Mouse (Mus musculus) megakaryocyte, embryonic 14.5 days (primary cell): ENCODE results near the gene Sbf2. TPM values are rescaled to one million over a fixed set of nuclear protein-coding genes. Genes with fewer than 3 reads are reported as not detected.

Experiments used
- H3K27me3 ChIP-seq: replicated peaks from 2 replicates; pipeline ENCODE3; 2012; ENCODE audit warnings: inconsistent platforms
- H3K36me3 ChIP-seq: replicated peaks from 2 replicates; pipeline ENCODE3; 2012; ENCODE audit warnings: low read length, inconsistent platforms, mixed read lengths
- H3K4me1 ChIP-seq: 2 replicates; pipeline ENCODE4 v1.6.1; 2012; ENCODE audit warnings: inconsistent platforms
- H3K4me3 ChIP-seq: replicated peaks from 2 replicates; pipeline ENCODE3; 2012; ENCODE audit warnings: moderate library complexity, mild to moderate bottlenecking, inconsistent platforms
- H3K9me3 ChIP-seq: 2 replicates; pipeline ENCODE4 v1.6.1; 2012; ENCODE audit warnings: inconsistent platforms
- FLI1 ChIP-seq: IDR thresholded peaks from 2 replicates; pipeline ENCODE4 v1.6.1; 2012; ENCODE audit warnings: low read length, inconsistent platforms, mixed read lengths
- GATA1 ChIP-seq: IDR thresholded peaks from 3 replicates; pipeline ENCODE4 v1.6.1; 2012; ENCODE audit warnings: mixed read lengths, low read length, inconsistent platforms, borderline replicate concordance
- polyA plus RNA-seq: library from polyadenylated mRNA; stranded (reverse); fragments of >175 nt; gene quantifications from 2 replicates; pipeline ENCODE4 v1.2.3, GENCODE M21; 2012; ENCODE audit warnings: low replicate concordance; ENCODE audit not compliant: insufficient read depth

Sbf2 gene
- polyA plus RNA-seq, 1 experiment: 0.55 TPM

DNA sequence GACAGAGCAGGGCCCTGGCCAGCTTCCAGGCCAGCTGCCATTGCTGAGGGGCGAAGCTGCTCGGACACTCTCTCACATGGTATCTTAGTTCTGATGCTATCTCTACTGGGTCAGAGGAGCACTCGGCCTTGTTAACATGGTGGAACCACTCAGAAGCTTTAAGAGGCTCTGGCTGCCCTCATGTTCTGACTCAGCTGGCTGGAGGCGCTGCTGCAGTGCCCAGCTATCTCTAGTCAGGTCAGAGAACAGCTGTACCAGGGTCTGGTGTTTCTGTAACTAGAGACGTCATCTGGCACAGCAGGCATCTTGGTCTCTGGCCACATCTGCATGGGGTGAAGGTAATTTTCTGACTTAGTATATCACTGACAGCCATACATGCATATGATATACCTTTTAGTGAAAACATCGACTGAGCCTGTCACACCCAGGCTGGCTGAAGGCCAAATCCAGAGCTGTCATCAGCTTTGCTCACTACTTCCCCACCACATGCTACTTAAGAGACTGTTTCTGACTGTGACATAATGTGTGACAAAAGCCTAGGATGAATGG is 295.7 kb downstream of the Sbf2 start:
- Histone ChIP-seq H3K9me3 (peaks cover 35% of the 10 kb centered on the region), H3K4me3 (no peak overlapping the region), H3K27me3 (peaks cover 50% of the 10 kb centered on the region), H3K4me1 (peaks cover 15% of the 10 kb centered on the region), H3K36me3 (peaks cover 20% of the 10 kb centered on the region)
- TF ChIP-seq FLI1: no peak
- TF ChIP-seq GATA1: no peak

DNA sequence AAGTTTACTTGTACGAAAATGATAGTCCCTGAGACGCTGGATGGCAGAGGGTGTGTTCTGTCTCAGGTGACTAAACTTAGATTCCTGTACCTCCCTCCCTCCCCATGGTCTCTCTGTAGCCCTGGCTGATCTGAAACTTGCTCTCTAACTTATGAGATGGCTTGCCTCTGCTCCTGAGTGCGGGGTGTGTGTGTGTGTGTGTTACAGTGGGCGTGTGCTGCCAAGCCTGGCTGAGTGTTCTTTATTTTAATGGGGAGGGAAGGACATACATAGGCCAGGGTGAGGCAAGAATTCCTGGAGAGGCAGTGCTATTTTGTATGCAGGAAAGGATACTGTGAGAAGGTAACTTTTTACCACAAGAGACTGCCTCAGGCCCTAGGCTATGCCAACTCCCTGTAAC is 297.3 kb downstream of the Sbf2 start:
- peaks cover 42% of the 10 kb centered on the region for H3K27me3 ChIP-seq
- no peak for TF ChIP-seq FLI1
- no peak for TF ChIP-seq GATA1

DNA sequence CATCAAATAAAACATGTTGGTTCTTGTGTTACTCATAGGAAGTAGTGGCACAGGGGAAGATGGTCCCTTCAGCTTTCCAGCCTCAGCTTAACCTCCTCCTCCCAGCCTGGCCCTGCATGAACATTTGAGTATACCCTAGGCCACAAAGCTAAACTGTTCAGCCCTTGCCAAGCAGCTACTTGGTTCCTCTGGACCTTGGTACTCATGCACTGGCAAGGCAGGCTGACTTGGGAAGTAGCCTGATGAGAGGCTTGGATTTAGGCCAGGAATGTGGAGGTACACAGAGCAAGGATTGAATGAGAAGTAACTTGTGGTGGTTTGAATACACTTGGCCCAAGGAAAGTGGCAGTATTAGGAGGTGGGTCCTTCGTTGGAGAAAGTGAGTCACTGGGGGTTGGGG is 299.4 kb downstream of the Sbf2 start:
- Histone ChIP-seq H3K4me1 (peaks cover 47% of the 10 kb centered on the region), H3K9me3 (peaks cover 35% of the 10 kb centered on the region), H3K36me3 (peaks cover 20% of the 10 kb centered on the region), H3K27me3 (peaks cover 50% of the 10 kb centered on the region), H3K4me3 (peak overlapping the region; percentile 9)
- TF ChIP-seq FLI1: no peak

More for the DNA sequence above, 297.3 kb downstream of the Sbf2 start:
- H3K36me3 ChIP-seq: peaks cover 20% of the 10 kb centered on the region
- H3K4me3 ChIP-seq: no peak overlapping the region
- H3K9me3 ChIP-seq: peaks cover 35% of the 10 kb centered on the region
- peaks cover 31% of the 10 kb centered on the region for H3K4me1 ChIP-seq

DNA sequence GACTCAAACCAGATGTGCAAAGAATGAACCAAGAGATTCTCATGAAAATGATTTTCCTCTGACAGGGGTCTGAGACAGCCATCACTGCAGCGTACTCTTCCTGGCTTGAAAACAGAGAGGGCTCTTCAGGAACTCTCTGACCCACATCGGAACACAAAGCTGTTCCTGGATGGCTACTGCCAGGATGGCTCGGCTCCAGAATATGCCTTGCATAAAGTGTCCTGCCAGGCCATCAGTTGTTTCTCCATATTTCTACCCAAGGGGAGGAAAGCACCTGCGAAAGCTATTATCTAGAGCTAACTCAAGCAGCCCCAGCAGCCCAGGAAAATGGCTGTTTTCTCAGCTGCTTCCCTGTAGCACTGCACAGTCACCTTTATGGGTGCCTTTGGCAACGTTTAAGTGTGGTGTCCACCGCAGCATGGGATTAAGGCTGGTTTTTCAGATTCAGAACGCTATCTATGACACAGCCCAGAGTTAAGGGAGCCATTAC is 300.3 kb downstream of the Sbf2 start:
- peaks cover 20% of the 10 kb centered on the region for H3K36me3 ChIP-seq
- H3K27me3 ChIP-seq: peaks cover 52% of the 10 kb centered on the region
- peaks cover 35% of the 10 kb centered on the region for H3K9me3 ChIP-seq
- H3K4me3 ChIP-seq: no peak overlapping the region
- H3K4me1 ChIP-seq: peaks cover 50% of the 10 kb centered on the region
- TF ChIP-seq GATA1 (no peak), FLI1 (no peak)

DNA sequence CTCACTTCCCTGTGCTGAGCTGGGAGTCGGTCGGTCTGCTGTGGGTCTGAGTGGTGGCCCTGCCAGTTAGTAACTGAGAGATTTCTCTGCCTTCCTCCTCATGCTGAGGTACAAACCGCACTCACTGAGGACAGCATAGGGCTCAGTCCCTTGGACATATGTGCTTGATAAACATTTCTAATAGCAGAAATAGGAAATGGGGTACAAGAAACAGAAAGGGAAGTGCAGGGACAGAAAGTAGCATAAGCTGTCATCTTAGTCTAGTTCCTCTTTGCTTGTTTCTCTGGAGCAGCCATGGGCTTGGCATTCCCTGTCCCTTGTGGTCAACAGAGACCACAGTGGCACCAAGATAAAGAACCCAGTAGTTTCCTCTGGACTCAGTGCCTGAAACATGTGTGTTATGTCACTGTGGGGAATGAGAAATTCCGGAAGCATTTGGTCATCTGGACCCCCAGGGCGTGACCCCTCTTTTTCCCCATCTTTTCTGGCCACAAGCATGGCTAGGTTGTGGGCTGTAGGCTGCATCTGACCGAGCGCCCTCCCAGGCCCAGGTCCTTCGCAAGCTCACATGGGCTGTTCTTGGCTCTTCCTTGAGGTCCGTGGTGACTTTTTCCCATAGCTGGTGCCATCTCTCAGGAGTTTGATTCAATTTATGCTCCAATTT is 301.2 kb downstream of the Sbf2 start:
- Histone ChIP-seq H3K27me3 (peaks cover 56% of the 10 kb centered on the region), H3K9me3 (peaks cover 35% of the 10 kb centered on the region), H3K4me3 (peak overlapping the region; percentile 86), H3K36me3 (peaks cover 20% of the 10 kb centered on the region), H3K4me1 (peaks cover 53% of the 10 kb centered on the region)
- TF ChIP-seq FLI1 (no peak), GATA1 (peak; percentile 86; the same call in 1 of the 3 replicates)

DNA sequence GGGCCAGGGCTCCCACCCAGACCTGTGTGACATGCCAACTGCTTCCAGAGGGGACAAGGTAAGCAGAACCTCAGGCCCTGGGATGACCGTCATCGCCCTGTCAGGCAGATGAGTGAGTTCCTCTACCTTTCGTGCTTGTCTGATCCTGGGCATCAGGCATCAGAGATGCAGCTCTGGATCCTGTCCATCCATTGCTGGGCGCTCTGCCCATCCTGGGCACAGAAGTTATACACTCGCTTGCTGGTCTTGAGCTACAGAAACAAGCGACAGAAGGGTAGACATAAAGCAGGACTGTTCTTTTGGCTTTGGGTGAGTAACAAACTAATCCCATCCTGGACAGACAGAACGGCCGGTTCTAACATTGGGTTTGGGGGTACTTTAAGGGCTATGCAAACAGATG is 305.5 kb downstream of the Sbf2 start:
- peaks cover 2% of the 10 kb centered on the region for H3K9me3 ChIP-seq
- no peak overlapping the region for H3K4me3 ChIP-seq
- peaks cover 63% of the 10 kb centered on the region for H3K27me3 ChIP-seq
- peaks cover 52% of the 10 kb centered on the region for H3K4me1 ChIP-seq
- no peaks in the 10 kb centered on the region for H3K36me3 ChIP-seq
- TF ChIP-seq FLI1: no peak
- TF ChIP-seq GATA1: no peak

DNA sequence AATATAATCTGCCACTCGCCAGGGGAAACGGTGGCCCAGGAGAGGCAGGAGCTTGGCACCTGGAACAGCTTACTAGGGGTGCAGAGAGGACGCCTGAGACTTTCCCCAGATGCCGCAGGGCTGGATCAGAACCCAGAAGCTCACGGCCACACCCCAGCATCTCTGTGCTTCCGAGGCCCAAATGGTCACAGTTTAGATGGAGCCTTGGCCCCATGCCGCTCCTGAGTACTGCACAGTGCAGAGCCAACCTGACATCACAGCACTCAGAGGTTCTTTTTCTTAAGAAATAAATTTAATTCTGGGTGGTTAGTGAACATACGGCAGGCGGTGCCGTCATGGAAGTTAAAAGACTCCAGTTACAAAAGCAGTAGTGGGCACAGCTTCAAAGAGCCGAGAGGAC is 307.0 kb downstream of the Sbf2 start:
- no peaks in the 10 kb centered on the region for H3K36me3 ChIP-seq

DNA sequence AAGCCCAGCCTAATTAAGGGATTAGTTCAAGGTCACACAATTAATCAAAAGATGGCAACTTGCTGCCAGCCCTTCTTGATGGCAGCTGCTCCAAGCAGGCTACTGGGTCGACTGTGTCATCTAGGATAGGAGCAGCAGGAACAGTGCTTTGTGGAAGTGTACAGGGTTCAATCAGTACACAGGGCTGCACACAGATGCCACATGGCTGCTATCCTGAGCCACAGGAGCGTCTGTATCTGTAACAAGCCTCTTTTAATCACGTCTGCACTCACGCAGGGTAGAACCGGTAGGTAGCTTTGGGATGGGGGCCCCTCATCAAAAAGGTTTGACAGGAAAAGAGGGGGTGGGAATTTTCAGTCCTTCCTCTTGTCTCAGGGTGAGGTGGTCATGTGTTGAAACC is 308.4 kb downstream of the Sbf2 start:
- no peak overlapping the region for H3K4me3 ChIP-seq
- H3K9me3 ChIP-seq: no peaks in the 10 kb centered on the region
- TF ChIP-seq FLI1: no peak
- TF ChIP-seq GATA1: no peak
- H3K4me1 ChIP-seq: peaks cover 23% of the 10 kb centered on the region
- H3K36me3 ChIP-seq: no peaks in the 10 kb centered on the region
- H3K27me3 ChIP-seq: peaks cover 82% of the 10 kb centered on the region

More for the DNA sequence above, 307.0 kb downstream of the Sbf2 start:
- Histone ChIP-seq H3K9me3 (no peaks in the 10 kb centered on the region), H3K27me3 (peaks cover 77% of the 10 kb centered on the region), H3K4me1 (peaks cover 37% of the 10 kb centered on the region), H3K4me3 (no peak overlapping the region)
- TF ChIP-seq GATA1: no peak
- no peak for TF ChIP-seq FLI1

DNA sequence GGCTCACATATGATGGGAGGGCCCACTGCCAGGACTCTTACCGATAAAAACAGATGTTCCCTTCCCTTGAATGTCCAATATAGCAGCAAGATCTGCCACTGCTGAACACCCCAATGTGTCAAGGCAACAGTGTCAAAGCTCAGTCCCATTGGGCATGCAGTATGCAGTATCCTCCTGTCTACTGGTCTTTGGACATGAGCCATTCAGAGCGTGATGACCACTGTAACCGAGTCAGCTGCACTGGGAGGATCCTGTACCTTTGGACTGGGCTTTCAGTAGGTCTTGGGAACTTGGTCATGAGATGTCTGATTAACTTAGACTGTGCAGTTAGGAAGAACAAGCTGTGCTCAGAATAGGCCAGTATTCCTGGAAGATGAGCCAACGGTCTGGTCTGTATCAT is 309.2 kb downstream of the Sbf2 start:
- peaks cover 19% of the 10 kb centered on the region for H3K4me1 ChIP-seq
- TF ChIP-seq FLI1 (no peak), GATA1 (no peak)
- H3K36me3 ChIP-seq: no peaks in the 10 kb centered on the region
- no peak overlapping the region for H3K4me3 ChIP-seq
- H3K27me3 ChIP-seq: peaks cover 86% of the 10 kb centered on the region
- no peaks in the 10 kb centered on the region for H3K9me3 ChIP-seq

DNA sequence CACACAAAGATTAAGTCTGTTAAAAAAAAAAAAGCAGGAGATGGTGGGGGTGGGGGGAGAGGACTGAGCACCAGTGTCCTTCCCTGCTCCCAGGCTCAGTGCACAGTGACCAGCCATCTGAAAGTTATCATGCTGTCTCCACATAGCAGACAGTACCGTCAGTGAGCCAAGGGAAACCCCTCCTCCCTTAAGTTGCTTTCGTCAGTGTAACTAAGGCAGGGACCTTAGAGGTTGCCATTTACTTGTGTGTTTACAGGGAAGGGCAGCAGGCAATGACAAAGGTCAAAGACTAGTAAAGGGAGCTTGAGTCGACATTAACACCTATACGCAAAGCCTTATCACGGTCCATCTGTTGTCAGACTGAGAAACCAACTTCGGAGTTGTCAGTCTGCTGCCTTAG is 311.8 kb downstream of the Sbf2 start:
- no peak overlapping the region for H3K4me3 ChIP-seq
- peaks cover 91% of the 10 kb centered on the region for H3K27me3 ChIP-seq
- H3K9me3 ChIP-seq: no peaks in the 10 kb centered on the region
- TF ChIP-seq FLI1: no peak
- no peak for TF ChIP-seq GATA1
- H3K4me1 ChIP-seq: no peaks in the 10 kb centered on the region
- no peaks in the 10 kb centered on the region for H3K36me3 ChIP-seq
